Mouse (Mus musculus) spleen, postnatal 36 days (tissue): Measurements from ENCODE around the gene Kcnj10.

Experiments
- DNase-seq, 2 experiments: peaks; one replicate each; pipeline ENCODE4 v3.0.0; 2022; ENCODE audit warnings: low spot score in 2 of 2, mixed read lengths in 1 of 2

Kcnj10 gene

DNA sequence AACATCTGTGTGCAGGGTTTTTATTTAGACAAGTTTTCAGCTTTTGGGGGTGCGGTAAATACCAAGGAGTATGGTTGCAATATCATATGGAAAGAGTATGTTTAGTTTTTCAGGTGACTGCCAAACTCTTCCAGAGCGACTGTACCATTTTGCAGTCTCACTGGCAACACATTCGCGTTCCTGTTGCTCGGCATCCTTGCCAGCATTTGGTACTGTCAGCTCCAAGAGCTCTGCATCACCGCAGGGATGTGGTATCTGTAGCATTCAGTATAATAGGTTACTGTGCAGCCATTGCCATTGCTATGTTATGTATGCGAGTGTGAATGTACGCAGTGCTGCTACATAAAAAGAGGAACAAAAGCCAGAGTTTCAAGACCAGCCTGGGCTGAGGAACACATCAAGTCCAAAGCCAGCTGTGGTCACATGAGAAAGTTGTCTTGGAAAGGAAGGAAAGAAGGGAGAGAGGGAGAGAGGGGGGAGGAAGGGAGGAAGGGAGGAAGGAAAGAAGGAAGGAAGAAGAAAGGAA lies 9.5 kb upstream of the Kcnj10 start:
- no peak for DNase-seq

DNA sequence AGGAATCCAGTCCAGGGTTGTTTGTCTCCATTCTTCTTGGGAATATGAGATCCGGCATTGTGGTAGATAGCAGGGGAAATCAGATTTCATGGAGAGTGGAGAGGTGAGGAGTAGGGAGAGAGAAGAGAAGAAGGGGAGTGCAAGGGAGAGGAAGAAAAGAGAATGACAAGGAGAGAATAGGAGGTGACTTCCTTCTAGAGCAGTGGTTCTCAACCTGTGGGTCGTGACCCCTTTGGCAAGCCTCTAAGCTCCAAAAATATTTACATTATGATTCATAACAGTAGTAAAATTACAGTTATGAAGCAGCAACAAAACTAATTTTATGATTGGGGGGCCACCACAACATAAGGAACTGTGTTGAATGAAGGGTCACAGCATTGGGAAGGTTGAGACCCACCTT lies 8.1 kb upstream of the Kcnj10 start:
- DNase-seq = no peak

DNA sequence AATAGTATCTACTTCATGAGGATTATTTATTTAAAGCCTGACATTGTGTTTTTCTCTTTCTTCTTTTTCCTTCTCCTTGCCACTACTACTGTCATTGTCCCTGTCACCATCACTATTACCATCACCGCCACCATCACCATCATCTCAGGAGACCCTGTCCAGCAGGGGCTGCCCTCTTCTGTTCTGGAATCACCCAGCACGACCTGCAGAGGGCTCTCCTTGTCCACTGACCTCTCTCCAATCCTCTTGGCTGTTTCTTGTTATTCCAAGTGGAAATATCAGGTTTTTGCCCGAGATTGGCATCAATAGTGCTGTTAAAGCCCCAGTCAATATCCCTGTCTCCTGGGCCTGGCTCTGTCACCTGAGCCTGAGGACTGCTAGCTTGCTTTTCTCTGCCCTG lies 7.5 kb upstream of the Kcnj10 start:
- no peak for DNase-seq

DNA sequence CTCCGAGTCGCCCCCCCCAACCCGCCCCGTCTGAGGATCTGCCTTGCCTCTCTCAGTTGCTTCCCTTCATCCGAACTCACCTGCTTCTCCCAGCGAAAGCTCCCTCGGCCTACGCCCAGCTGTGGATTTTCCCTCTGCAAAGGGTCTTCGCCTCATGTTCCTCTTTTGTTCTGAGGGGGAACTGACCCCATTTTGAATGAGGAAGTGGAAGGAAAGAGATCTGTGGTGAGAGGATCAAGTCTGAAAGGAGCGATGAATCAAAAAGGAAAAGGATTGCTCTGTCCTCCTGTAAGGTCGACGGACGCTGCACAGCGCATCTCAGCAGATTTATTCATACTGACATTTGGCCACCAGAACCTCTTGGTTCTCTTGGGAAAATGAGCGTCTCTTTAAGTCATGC lies 5.2 kb upstream of the Kcnj10 start:
- no peak for DNase-seq

DNA sequence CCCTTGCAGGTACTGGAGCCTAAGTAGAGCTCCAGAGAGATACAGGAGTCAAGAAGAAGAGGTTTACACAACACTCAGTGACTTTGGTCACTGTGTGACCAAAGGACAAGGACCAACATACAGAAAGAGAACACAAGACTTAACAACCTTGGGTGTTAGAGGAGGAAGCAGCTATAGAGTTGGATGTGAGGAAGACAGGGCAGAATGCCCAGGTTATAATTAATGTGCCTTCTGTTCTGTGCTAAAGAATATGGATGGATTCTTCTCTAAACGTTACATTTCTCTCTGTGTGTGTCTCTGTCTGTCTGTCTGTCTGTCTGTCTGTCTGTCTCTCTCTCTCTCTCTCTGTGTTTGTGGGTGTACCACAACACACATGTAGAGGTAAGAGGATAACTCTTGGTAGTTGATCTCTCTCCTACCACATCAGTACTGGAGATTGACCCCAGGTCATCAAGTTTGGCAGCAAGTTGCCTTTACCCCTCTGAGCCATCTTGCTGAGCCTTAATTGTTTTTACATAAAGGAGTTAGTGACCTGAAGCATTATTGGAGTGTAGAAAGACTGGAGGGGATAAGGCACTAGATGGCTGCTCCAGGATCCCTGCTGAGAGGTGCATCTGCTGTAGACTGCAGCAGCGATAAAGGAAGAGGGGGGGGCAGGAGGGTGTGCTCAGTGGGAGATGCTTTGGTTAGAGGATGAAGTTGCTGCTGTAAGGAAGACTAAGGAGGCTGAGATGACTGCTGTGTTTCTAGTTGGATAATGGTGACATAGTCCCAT lies 3.4 kb upstream of the Kcnj10 start:
- DNase-seq = no peak

DNA sequence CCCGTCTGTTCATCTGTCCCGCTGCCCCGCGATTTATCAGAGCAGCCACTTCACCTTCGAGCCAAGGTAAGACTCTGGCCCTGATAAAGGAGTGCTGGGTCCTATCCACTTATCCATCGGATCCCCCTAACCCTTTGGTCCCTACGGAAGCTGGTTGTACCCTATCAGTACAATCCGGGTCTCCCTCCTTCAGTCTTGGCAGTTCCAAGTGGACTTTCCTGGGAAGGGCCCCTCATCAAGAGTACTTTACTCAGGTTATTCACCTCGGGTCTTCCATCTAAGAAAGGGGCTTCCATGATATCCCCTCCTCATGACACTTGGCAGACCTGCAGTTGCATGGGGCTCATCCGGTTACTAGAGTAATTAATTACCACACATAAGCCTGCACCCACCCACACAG lies 376 bp downstream of the Kcnj10 start:
- no peak for DNase-seq

DNA sequence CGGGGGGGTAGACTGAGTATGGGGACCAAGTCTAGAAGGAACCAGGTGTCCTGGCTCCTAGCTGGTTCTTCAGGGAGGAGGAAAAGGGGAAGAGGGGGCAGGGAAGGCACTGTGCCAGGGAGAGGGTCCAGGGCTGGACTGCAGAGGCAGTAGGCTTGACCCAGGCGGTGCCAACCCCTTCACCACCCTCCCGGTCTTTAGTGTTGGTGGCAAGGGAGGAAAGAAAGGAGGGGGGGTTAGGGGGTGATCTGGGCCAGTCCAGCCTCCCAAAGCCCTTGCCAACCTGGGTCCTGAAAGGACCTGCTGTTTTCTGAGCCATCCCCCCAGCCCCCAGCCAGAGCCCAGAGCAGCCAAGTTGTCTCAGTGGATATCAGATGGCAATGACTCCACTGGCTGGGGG lies 1.7 kb downstream of the Kcnj10 start:
- DNase-seq = no peak

DNA sequence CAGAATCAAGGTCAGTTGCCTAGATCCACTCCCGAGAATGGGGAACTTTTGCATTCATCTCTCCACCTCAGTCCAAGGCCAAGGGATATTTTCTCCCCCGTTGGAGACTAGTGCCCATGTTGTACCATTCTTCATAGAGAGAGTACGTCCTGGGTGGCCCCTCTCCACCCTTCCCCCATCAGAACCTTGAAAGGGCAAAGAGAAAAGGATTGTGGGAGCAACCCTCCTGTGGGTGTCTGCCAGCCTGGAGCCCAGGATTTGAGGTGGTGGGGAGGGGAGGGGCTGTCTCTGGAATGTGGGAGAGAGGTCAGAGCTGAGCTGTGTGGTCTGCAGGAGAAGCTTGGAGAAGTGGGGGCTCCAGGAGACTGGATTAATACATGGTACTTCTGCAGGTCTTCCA lies 2.9 kb downstream of the Kcnj10 start:
- no peak for DNase-seq

DNA sequence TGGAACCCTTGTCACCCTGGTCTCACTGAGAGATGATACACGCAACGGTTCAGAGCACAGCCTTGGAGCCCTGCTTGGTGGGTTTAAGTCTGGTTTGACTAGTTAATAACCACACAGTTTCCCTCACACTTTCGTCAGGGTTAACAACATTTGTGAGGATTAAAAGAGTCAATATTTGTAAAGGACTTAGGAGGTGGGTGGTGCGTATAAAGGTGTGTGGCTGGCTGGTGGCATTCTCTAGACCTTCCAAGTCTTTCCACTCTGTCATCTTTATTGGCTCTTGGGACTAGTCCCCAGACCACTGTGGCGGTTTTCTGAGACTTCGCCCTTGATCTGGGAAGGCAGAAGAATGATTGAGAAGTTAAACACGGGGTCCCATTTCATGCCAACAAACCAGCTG lies 3.8 kb downstream of the Kcnj10 start:
- DNase-seq = no peak

DNA sequence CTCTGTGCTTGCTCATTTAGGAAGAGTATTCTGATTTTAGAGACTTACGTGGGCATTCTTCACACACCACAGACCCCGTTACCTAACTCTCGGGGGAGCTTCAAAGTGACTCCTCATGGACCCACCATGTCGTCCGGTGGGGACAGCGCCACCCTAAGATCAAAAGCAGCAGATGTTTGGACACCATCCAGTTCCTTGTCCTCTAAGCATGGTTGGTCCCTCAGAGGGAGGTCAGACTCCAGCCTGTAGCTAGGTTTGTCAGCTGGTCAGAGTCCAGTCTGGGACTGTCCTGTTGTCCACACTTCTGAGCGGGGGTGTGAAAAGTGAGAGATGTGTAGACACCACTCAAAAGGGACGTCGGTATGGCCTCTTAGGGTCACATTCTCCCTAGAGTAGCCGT lies 5.7 kb downstream of the Kcnj10 start:
- DNase-seq = no peak

DNA sequence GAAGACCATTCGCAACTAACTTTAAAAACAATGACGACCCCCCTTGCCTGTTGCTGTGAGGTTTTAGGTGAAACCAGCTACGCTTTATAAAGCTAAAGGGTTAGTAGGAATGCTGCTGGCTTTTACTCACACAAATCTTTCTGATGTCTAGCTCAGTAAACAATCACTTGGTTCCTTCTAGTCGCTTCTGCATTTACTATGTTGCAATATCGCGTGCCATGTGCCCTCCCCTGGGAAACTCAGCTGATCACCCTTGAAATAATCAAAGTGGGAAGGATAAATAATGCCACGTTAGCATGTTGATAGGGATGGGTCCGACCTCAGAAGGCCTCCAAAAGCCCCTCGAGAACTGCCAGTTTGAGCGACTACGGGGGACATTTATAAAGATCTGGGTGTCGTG lies 6.4 kb downstream of the Kcnj10 start:
- no peak for DNase-seq

DNA sequence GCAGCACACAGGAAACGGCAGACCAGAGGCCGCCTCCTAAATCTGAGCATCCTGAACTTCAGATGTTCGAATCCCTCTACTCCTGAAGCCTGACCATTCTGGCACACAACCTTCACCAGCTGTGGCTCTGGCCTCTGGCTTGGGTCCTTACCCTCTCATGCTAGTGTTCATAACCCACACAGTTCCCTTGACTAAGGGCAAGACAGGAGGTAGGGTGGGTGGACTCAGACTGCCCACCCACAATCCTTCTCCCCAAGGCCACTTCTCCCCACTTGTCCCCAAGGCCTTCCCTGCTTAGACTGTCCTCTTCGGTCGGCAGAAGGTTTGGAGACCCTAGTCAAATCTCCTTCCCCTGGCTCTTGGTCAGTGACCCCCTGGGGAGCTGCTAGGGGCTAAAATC lies 8.5 kb downstream of the Kcnj10 start:
- no peak for DNase-seq

DNA sequence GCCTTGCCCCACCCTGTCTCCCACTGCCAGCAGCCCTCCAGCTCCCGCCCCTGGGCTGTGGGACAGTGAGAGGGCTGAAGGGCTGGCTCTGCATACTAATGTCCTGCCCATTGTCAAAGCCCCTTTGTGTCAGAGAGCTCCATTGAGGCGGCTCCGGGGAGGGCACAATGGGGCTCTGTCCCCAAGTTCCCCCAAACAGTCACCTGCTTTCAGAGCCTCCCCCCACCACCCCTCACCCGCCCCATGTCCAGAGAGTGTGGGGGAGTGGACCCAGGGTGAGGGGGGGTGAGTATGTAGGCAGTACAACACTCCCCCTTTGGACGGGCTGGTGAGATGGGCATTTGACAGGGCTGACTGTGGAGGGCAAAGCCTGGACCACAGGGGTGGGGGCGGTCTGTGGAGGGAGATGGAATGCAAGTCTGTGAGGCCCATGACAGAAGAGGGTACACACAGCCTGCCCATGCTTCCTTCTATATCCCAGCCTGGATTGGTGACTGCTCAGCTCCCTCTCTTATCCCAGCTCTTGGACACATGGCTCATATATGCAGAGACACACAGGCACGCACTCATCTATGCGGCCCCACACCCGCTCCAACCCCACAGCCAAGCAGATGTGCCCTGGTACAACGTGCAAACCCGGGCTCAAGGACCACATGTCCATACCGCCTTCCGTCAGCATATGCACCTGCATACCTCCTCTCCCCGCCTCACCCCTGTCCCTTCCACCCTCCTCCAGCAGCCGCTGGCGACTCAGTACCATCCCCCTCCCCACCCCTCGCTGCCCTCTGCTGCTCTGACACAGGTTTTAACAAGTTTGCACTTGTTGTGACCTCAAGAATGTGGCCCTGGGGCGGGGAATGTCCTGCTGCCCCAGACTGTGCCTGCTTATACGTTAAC lies 9.2 kb downstream of the Kcnj10 start:
- no peak for DNase-seq

DNA sequence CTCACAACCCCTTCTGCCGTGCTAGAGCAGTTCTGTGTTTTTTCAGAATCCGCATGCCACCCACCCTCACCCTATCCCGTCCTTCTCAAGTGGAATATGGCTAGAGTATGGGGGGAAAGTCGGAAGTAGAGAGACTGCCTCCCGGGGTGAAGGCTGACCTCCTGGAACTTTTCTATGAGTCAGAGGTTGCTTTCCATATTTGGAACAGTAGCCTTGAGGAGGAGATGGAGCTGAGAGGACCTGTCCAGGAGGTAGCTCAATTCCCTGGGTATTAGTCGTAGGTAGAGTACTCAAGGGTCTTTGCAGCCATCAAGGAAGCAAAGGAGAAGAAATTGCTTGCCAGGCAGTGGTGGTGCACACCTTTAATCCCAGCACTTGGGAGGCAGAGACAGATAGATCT lies 11.0 kb downstream of the Kcnj10 start:
- DNase-seq = no peak

DNA sequence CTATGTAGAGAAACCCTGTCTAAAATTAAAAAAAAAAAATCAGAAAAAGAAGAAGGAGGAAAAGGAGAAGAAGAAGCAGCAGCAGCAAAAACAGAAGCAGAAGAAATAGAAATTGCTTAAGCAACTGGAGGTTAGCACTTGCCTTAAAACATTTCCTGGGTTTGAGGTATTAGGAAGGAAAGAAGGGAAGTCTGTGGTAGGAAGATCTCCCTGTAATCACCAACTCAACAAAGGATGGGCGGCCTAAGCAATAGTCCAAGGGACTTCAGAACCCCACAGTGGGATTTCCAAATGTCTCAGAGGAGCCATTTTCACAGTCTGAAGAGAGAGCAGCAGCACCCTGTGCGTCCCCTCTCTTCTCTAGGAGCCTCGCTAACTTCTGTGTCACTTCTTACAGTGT lies 11.4 kb downstream of the Kcnj10 start:
- DNase-seq = no peak

DNA sequence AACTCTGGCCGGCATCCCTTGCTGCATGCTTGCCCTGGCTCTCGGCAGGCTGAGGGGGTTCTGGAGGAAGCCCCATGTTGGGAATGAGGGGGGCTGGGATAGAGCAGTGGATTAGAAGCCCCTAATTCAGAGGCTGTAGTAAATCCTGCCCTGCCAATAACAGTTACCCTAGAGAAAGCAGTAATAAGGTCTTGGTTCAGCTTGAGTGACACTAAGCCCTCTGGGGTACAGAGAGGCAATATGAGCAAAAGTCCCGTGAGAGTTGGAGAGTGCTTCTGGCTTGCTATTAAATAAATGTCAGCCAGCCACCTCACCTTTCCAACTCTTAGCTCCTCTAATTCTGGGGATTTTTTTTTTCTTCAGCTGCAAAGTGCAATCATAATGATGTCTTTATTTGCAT lies 14.3 kb downstream of the Kcnj10 start:
- no peak for DNase-seq

DNA sequence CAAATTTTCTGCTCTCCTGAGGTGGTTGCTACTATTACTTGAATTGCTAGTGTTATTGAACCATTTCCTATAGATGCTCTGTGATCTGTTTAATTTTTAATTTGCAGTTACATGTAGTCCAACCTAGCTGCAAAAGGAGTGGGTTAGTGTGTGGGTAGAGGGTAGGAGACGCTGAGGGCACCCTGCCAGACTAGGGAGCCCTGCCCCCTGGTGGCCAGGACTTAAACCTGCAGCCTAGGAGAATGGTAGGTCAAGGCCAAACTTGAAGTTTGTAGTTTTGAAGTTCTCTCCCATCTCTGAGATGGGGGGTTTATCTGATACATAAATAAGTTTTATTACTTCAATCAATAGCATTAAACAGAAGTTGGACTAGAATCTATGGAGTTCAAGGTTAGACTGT lies 16.5 kb downstream of the Kcnj10 start:
- peak; percentile 34 to 45 for DNase-seq

DNA sequence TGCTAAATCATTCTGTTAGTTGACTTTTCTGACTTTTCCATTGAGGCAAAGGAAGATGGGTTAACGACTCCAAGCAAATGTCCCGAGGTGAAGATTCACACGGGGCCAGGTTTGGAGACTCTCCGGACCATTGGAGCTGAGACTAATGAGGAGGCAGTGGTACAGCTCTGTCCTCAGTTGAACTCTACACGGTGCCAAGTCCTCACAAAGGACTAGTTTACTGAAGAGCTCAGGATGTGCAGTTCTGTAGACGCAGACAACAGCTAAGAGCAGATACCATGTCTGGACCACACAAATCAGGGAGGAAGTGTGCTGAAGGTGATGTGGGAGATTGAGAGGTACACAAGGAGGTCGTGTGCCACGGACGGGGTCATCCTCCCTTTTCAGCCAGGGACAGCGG lies 17.3 kb downstream of the Kcnj10 start:
- no peak for DNase-seq

DNA sequence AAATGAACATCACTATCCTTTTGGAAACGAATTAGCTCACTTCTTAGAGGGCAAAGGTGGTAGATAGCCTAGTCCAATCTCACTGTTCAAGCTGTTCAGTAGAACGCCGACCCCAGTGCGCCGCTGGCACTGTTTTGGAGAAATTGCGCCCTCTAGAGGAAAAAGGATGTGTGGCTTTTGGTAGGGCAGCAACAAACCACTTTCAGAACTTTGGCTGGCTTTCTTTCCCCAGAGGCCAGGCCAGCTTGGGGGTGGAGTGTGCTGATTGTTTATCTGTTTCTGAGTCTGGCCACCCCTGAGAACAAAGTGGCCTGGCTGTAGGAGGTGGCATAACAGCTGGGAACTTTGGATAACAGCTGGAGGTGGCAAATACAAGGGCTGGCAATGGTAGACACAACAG lies 23.7 kb downstream of the Kcnj10 start:
- peak in 1 of 2 experiments; percentile 25 for DNase-seq

DNA sequence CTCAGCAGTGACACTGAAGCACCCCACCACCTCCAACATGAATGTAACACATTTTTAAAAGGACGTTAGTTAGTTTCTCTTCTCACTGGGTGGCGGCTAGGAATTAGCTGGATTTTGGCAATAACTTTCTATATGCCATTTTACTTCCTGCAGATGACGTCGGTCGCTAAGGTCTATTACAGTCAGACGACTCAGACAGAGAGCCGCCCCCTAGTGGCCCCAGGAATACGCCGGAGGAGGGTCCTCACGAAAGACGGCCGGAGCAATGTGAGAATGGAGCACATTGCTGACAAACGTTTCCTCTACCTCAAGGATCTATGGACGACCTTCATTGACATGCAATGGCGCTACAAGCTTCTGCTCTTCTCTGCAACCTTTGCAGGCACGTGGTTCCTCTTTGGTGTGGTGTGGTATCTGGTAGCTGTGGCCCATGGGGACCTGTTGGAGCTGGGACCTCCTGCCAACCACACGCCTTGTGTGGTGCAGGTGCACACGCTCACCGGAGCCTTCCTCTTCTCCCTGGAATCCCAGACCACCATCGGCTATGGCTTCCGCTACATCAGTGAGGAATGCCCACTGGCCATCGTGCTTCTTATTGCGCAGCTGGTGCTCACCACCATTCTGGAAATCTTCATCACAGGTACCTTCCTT lies 27.9 kb downstream of the Kcnj10 start:
- peak; percentile 61 to 65 for DNase-seq

DNA sequence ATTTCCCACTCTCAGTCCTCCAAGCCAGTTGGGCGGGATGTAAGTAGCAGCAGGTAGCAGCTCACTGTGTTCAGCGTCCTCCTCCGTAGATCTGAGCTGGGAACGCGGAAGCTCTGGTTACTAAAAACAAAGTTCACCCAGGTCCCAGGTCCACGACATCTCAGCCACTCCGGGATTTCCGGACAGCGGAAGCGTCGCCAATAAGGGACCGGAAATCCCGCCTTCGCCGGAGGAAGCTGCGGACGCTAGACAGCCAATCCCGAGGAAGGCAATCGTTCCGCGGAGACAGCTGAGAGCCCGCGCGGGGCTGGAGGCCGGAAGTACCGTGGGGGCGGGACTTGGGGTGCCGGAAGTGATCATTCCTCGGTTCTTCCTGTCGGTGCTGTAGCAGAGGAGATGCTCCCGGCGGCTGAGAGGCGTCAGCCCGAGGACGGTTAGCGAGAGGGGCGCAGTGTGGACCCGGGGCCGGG lies 35.2 kb downstream of the Kcnj10 start, which contains the start of gene Pigm:
Pigm (plus strand) TSS at position 349 of the 470 bp plus-strand sequence.
- peak; percentile 98 for DNase-seq
